Mouse (Mus musculus): ENCODE data around the gene Sncg. TPM values are rescaled to one million over a fixed set of nuclear protein-coding genes. Genes with fewer than 3 reads are reported as not detected.

The Sncg gene
- polyA plus RNA-seq, 1 experiment from 2014 or later, result 0.34 TPM

- TF ChIP-seq EP300 (IDR thresholded peaks at IDR 0.05; ENCODE audit: low read depth), result no peak
- TF ChIP-seq CTCF (IDR thresholded peaks at IDR 0.05; ENCODE audit: low read depth), result no peak
- ATAC-seq (no peak), DNase-seq (no peak)
- Histone ChIP-seq H3K36me3 (replicated peaks; ENCODE audit: insufficient read depth, low read length) (peaks cover 41% of the 10 kb centered on the region), H3K4me3 (ENCODE audit: low read depth, low read length) (no peak overlapping the region), H3K27me3 (ENCODE audit: insufficient read depth, low read length) (no peaks in the 10 kb centered on the region), H3K9ac (replicated peaks) (no peak overlapping the region), H3K4me1 (ENCODE audit: insufficient read depth) (no peaks in the 10 kb centered on the region), H3K9me3 (ENCODE audit: low read length) (no peaks in the 10 kb centered on the region), H3K27ac (ENCODE audit: low read depth) (no peak overlapping the region), H3K4me2 (ENCODE audit: low read depth, low read length) (no peak overlapping the region)
- 85% methylated on average over 5 of the region's 5 CpGs for WGBS (ENCODE audit: insufficient replicate concordance)
Observed at GRCm38 (mm10) chr14:34323576-34324085, 51.0 kb downstream of the Sncg start.

Other genes starting within 250 kb of the Sncg start
- gene Npy4r, start 222.3 kb downstream of the Sncg start, polyA plus RNA-seq (2015; fragmentation: Nextera tagmentation; extraction: Ambion mirVana), result not detected in 2 replicates
- gene Gprin2, start 173.1 kb downstream of the Sncg start, polyA plus RNA-seq (2015; fragmentation: Nextera tagmentation; extraction: Ambion mirVana), result 0.01 and 0.11 TPM in 2 replicates
- 0.07 and 0.11 TPM in 2 replicates for gene Syt15, start 155.2 kb downstream of the Sncg start, polyA plus RNA-seq (2015; fragmentation: Nextera tagmentation; extraction: Ambion mirVana)
- gene Shld2, start 64.3 kb downstream of the Sncg start, polyA plus RNA-seq (2015; fragmentation: Nextera tagmentation; extraction: Ambion mirVana), result 10.7 and 13.6 TPM in 2 replicates
- 159 and 163 TPM in 2 replicates for gene Glud1, start 64.1 kb downstream of the Sncg start, polyA plus RNA-seq (2015; fragmentation: Nextera tagmentation; extraction: Ambion mirVana)
- 5.8 and 5.9 TPM in 2 replicates for gene Fam25c, start 19.4 kb downstream of the Sncg start, polyA plus RNA-seq (2015; fragmentation: Nextera tagmentation; extraction: Ambion mirVana)
- gene Mmrn2, start 676 bp upstream of the Sncg start, polyA plus RNA-seq (2015; fragmentation: Nextera tagmentation; extraction: Ambion mirVana), result 3.2 and 3.3 TPM in 2 replicates
- 4.7 and 5.0 TPM in 2 replicates for gene Bmpr1a, start 128.6 kb upstream of the Sncg start, polyA plus RNA-seq (2015; fragmentation: Nextera tagmentation; extraction: Ambion mirVana)
- gene 9230112D13Rik, start 148.0 kb upstream of the Sncg start, polyA plus RNA-seq (2015; fragmentation: Nextera tagmentation; extraction: Ambion mirVana), result not detected in 2 replicates
- gene Ldb3, start 213.9 kb upstream of the Sncg start, polyA plus RNA-seq (2015; fragmentation: Nextera tagmentation; extraction: Ambion mirVana), result 0.26 and 3.2 TPM in 2 replicates
- not detected in 2 replicates for gene Opn4, start 225.4 kb upstream of the Sncg start, polyA plus RNA-seq (2015; fragmentation: Nextera tagmentation; extraction: Ambion mirVana)